Mouse (Mus musculus): ENCODE data around the gene Lmnb2. TPM values are rescaled to one million over a fixed set of nuclear protein-coding genes. Genes with fewer than 3 reads are reported as not detected.
A peak's percentile ranks its signal among the peaks of the same experiment; 100 is the strongest.

Gene Lmnb2
- polyA plus RNA-seq, 1 experiment from 2014 or later, result 12.1 TPM

GRCm38 (mm10) chr10:80942919-80943318 is 24.9 kb upstream of the Lmnb2 start:
- no peak for ATAC-seq (ENCODE audit: insufficient number of reproducible peaks, insufficient read depth, low FRiP score, low read depth)
- Histone ChIP-seq H3K27ac (ENCODE audit: low read length) (no peak overlapping the region), H3K9me3 (ENCODE audit: control insufficient read depth, low read depth, low read length) (no peaks in the 10 kb centered on the region), H3K36me3 (ENCODE audit: control insufficient read depth, insufficient read depth, low read length) (no peaks in the 10 kb centered on the region), H3K4me3 (ENCODE audit: low read depth, low read length) (no peak overlapping the region), H3K27me3 (ENCODE audit: control insufficient read depth, insufficient read depth, low read length) (no peaks in the 10 kb centered on the region), H3K9ac (replicated peaks; ENCODE audit: low read depth, low read length) (no peak overlapping the region), H3K4me1 (ENCODE audit: control insufficient read depth, insufficient read depth, low read length) (peaks cover 46% of the 10 kb centered on the region), H3K4me2 (replicated peaks; ENCODE audit: low read depth, low read length) (no peak overlapping the region)
- WGBS, result 60% methylated on average over 8 of the region's 8 CpGs

GRCm38 (mm10) chr10:80940988-80941347 is 22.9 kb upstream of the Lmnb2 start:
- Histone ChIP-seq H3K27me3 (ENCODE audit: control insufficient read depth, insufficient read depth, low read length) (no peaks in the 10 kb centered on the region), H3K4me1 (ENCODE audit: control insufficient read depth, insufficient read depth, low read length) (peaks cover 55% of the 10 kb centered on the region), H3K4me2 (replicated peaks; ENCODE audit: low read depth, low read length) (0 out of 2 replicates have a peak overlapping the region, but pooled peaks have one; percentile 78), H3K36me3 (ENCODE audit: control insufficient read depth, insufficient read depth, low read length) (no peaks in the 10 kb centered on the region), H3K27ac (ENCODE audit: low read length) (peak overlapping the region; percentile 87), H3K4me3 (ENCODE audit: low read depth, low read length) (no peak overlapping the region), H3K9ac (replicated peaks; ENCODE audit: low read depth, low read length) (no peak overlapping the region), H3K9me3 (ENCODE audit: control insufficient read depth, low read depth, low read length) (no peaks in the 10 kb centered on the region)
- ATAC-seq (ENCODE audit: insufficient number of reproducible peaks, insufficient read depth, low FRiP score, low read depth), result 0 out of 2 replicates have a peak, but pooled peaks have one; percentile 2
- 17% methylated on average over 2 of the region's 2 CpGs for WGBS

GRCm38 (mm10) chr10:80940320-80940987 is 22.4 kb upstream of the Lmnb2 start:
- Histone ChIP-seq H3K27ac (ENCODE audit: low read length) (peak overlapping the region; percentile 87), H3K36me3 (ENCODE audit: control insufficient read depth, insufficient read depth, low read length) (no peaks in the 10 kb centered on the region), H3K4me3 (ENCODE audit: low read depth, low read length) (peak overlapping the region; percentile 30; the same call in 1 of the 2 replicates), H3K9me3 (ENCODE audit: control insufficient read depth, low read depth, low read length) (no peaks in the 10 kb centered on the region), H3K4me2 (replicated peaks; ENCODE audit: low read depth, low read length) (peak overlapping the region; percentile 78), H3K4me1 (ENCODE audit: control insufficient read depth, insufficient read depth, low read length) (peaks cover 60% of the 10 kb centered on the region), H3K9ac (replicated peaks; ENCODE audit: low read depth, low read length) (no peak overlapping the region), H3K27me3 (ENCODE audit: control insufficient read depth, insufficient read depth, low read length) (no peaks in the 10 kb centered on the region)
- peak; percentile 25; the same call in 1 of the 2 replicates for ATAC-seq (ENCODE audit: insufficient number of reproducible peaks, insufficient read depth, low FRiP score, low read depth)
- WGBS, result 27% methylated on average over 8 of the region's 8 CpGs

- Histone ChIP-seq H3K4me3 (ENCODE audit: low read depth, low read length) (peak overlapping the region; percentile 30), H3K27me3 (ENCODE audit: control insufficient read depth, insufficient read depth, low read length) (no peaks in the 10 kb centered on the region), H3K27ac (ENCODE audit: low read length) (peak overlapping the region; percentile 87), H3K9me3 (ENCODE audit: control insufficient read depth, low read depth, low read length) (no peaks in the 10 kb centered on the region), H3K4me2 (replicated peaks; ENCODE audit: low read depth, low read length) (peak overlapping the region; percentile 78), H3K36me3 (ENCODE audit: control insufficient read depth, insufficient read depth, low read length) (no peaks in the 10 kb centered on the region), H3K9ac (replicated peaks; ENCODE audit: low read depth, low read length) (no peak overlapping the region; the same call in 1 of the 2 replicates), H3K4me1 (ENCODE audit: control insufficient read depth, insufficient read depth, low read length) (peaks cover 61% of the 10 kb centered on the region)
- WGBS, result 4% methylated on average over 28 of the region's 28 CpGs
- ATAC-seq (ENCODE audit: insufficient number of reproducible peaks, insufficient read depth, low FRiP score, low read depth), result peak; percentile 43
These were observed 21.6 kb upstream of the Lmnb2 start for GRCm38 (mm10) chr10:80939671-80940070.

GRCm38 (mm10) chr10:80938831-80939550 is 20.9 kb upstream of the Lmnb2 start:
- ATAC-seq (ENCODE audit: insufficient number of reproducible peaks, insufficient read depth, low FRiP score, low read depth), result peak; percentile 19; the same call in 1 of the 2 replicates
- Histone ChIP-seq H3K9me3 (ENCODE audit: control insufficient read depth, low read depth, low read length) (no peaks in the 10 kb centered on the region), H3K4me2 (replicated peaks; ENCODE audit: low read depth, low read length) (peak overlapping the region; percentile 78), H3K36me3 (ENCODE audit: control insufficient read depth, insufficient read depth, low read length) (no peaks in the 10 kb centered on the region), H3K9ac (replicated peaks; ENCODE audit: low read depth, low read length) (no peak overlapping the region; the same call in 1 of the 2 replicates), H3K27me3 (ENCODE audit: control insufficient read depth, insufficient read depth, low read length) (no peaks in the 10 kb centered on the region), H3K27ac (ENCODE audit: low read length) (peak overlapping the region; percentile 57; the same call in 1 of the 2 replicates), H3K4me1 (ENCODE audit: control insufficient read depth, insufficient read depth, low read length) (peaks cover 61% of the 10 kb centered on the region), H3K4me3 (ENCODE audit: low read depth, low read length) (peak overlapping the region; percentile 30)
- WGBS, result 10% methylated on average over 15 of the region's 15 CpGs

- Histone ChIP-seq H3K27me3 (ENCODE audit: control insufficient read depth, insufficient read depth, low read length) (no peaks in the 10 kb centered on the region), H3K36me3 (ENCODE audit: control insufficient read depth, insufficient read depth, low read length) (no peaks in the 10 kb centered on the region), H3K4me3 (ENCODE audit: low read depth, low read length) (no peak overlapping the region), H3K9me3 (ENCODE audit: control insufficient read depth, low read depth, low read length) (no peaks in the 10 kb centered on the region), H3K4me2 (replicated peaks; ENCODE audit: low read depth, low read length) (no peak overlapping the region), H3K27ac (ENCODE audit: low read length) (peak overlapping the region; percentile 6; the same call in 1 of the 2 replicates), H3K9ac (replicated peaks; ENCODE audit: low read depth, low read length) (no peak overlapping the region), H3K4me1 (ENCODE audit: control insufficient read depth, insufficient read depth, low read length) (peaks cover 65% of the 10 kb centered on the region)
- 36% methylated on average over 8 of the region's 8 CpGs for WGBS
- ATAC-seq (ENCODE audit: insufficient number of reproducible peaks, insufficient read depth, low FRiP score, low read depth), result no peak
These were observed 19.6 kb upstream of the Lmnb2 start for GRCm38 (mm10) chr10:80937646-80938045.

- no peaks in the 10 kb centered on the region for H3K36me3 ChIP-seq (ENCODE audit: control insufficient read depth, insufficient read depth, low read length)
- no peak overlapping the region for H3K9ac ChIP-seq (replicated peaks; ENCODE audit: low read depth, low read length)
- no peak for ATAC-seq (ENCODE audit: insufficient number of reproducible peaks, insufficient read depth, low FRiP score, low read depth)
- H3K27ac ChIP-seq (ENCODE audit: low read length), result no peak overlapping the region
- H3K4me2 ChIP-seq (replicated peaks; ENCODE audit: low read depth, low read length), result peak overlapping the region; percentile 73
- H3K9me3 ChIP-seq (ENCODE audit: control insufficient read depth, low read depth, low read length), result no peaks in the 10 kb centered on the region
- 12% methylated on average over 6 of the region's 6 CpGs for WGBS
- H3K4me1 ChIP-seq (ENCODE audit: control insufficient read depth, insufficient read depth, low read length), result peaks cover 74% of the 10 kb centered on the region
- H3K4me3 ChIP-seq (ENCODE audit: low read depth, low read length), result peak overlapping the region; percentile 25
- peaks cover 5% of the 10 kb centered on the region; the same call in 1 of the 2 replicates for H3K27me3 ChIP-seq (ENCODE audit: control insufficient read depth, insufficient read depth, low read length)
These were observed 18.7 kb upstream of the Lmnb2 start for GRCm38 (mm10) chr10:80936810-80937164.

GRCm38 (mm10) chr10:80936135-80936809 is 18.2 kb upstream of the Lmnb2 start:
- Histone ChIP-seq H3K4me1 (ENCODE audit: control insufficient read depth, insufficient read depth, low read length) (peaks cover 78% of the 10 kb centered on the region), H3K27ac (ENCODE audit: low read length) (no peak overlapping the region), H3K9ac (replicated peaks; ENCODE audit: low read depth, low read length) (no peak overlapping the region; the same call in 1 of the 2 replicates), H3K4me2 (replicated peaks; ENCODE audit: low read depth, low read length) (peak overlapping the region; percentile 73), H3K9me3 (ENCODE audit: control insufficient read depth, low read depth, low read length) (no peaks in the 10 kb centered on the region), H3K27me3 (ENCODE audit: control insufficient read depth, insufficient read depth, low read length) (peaks cover 8% of the 10 kb centered on the region; the same call in 1 of the 2 replicates), H3K36me3 (ENCODE audit: control insufficient read depth, insufficient read depth, low read length) (no peaks in the 10 kb centered on the region), H3K4me3 (ENCODE audit: low read depth, low read length) (peak overlapping the region; percentile 25)
- 2% methylated on average over 35 of the region's 37 CpGs for WGBS
- ATAC-seq (ENCODE audit: insufficient number of reproducible peaks, insufficient read depth, low FRiP score, low read depth), result peak; percentile 50; the same call in 1 of the 2 replicates

Data from stomach, embryonic 14.5 days (tissue).